Mouse (Mus musculus): Measurements from ENCODE around the gene Trim8. TPM values are rescaled to one million over a fixed set of nuclear protein-coding genes. Genes with fewer than 3 reads are reported as not detected.

Trim8 gene
- total and polyA plus RNA-seq, 3 experiments, result 4.4 to 24.9 (median 12.0) TPM

GRCm38 (mm10) chr19:46479306-46480075, 22.0 kb upstream of the Trim8 start:
- Histone ChIP-seq H3K27me3 (replicated peaks) (no peaks in the 10 kb centered on the region), H3K36me3 (replicated peaks in 1 of 2; ENCODE audit: control insufficient read depth in 1 of 2, insufficient read depth in 1 of 2, low read length in 1 of 2) (peaks cover 20 to 61% of the 10 kb centered on the region in 2 experiments), H3K9me3 (replicated peaks; ENCODE audit: low read length) (no peaks in the 10 kb centered on the region), H3K9ac (ENCODE audit: insufficient read depth, low read depth) (peak overlapping the region; percentile 10; the same call in 1 of the 2 replicates), H3K27ac (ENCODE audit: insufficient read depth, low read depth) (peak overlapping the region; percentile 13; the same call in 1 of the 2 replicates), H3K4me1 (ENCODE audit: control insufficient read depth in 1 of 2, insufficient read depth in 2 of 2) (peaks cover 15 to 76% of the 10 kb centered on the region in 2 experiments), H3K4me3 (replicated peaks in 1 of 3; ENCODE audit: low read depth in 2 of 3, low read length in 2 of 3, poor library complexity in 1 of 3) (peak overlapping the region in 2 of 3 experiments; percentile 1 to 56), H3K79me2 (replicated peaks; ENCODE audit: control insufficient read depth, extremely low read depth, insufficient read depth, poor library complexity, severe bottlenecking) (no peaks in the 10 kb centered on the region), H3K4me2 (ENCODE audit: insufficient read depth, low read depth, poor library complexity, severe bottlenecking) (no peak overlapping the region; the same call in 1 of the 2 replicates)
- TF ChIP-seq ZNF384 (IDR thresholded peaks at IDR 0.05; ENCODE audit: low read depth, low read length) (no peak), MAX (IDR thresholded peaks at IDR 0.05; ENCODE audit: low read length) (no peak), MAFK (IDR thresholded peaks at IDR 0.05; ENCODE audit: insufficient replicate concordance, low read length) (no peak), IRF4 (IDR thresholded peaks at IDR 0.05; ENCODE audit: low read depth, low read length) (no peak), JUN (IDR thresholded peaks at IDR 0.05; ENCODE audit: insufficient read depth, low read depth, low read length) (no peak), PAX5 (IDR thresholded peaks at IDR 0.05; ENCODE audit: low read length) (no peak), CTCF (conservative IDR thresholded peaks at IDR 0.05 in 1 of 2, IDR thresholded peaks at IDR 0.05 in 1 of 2; ENCODE audit: low read depth in 2 of 2, low read length in 2 of 2) (no peak), MXI1 (IDR thresholded peaks at IDR 0.05; ENCODE audit: low read depth, low read length) (no peak)
- in situ Hi-C loops (cut with MboI; ENCODE audit: low pct_ligation_motif_present, low pct_unique_long_range_greater_than_20kb, low sequenced_read_pairs) (no loop called here), dilution Hi-C loops (cut with MboI; ENCODE audit: extremely low pct_ligation_motif_present, extremely low pct_unique_long_range_greater_than_20kb, low sequenced_read_pairs) (no loop called here)
- no peak for DNase-seq (ENCODE audit: extremely low read depth)

GRCm38 (mm10) chr19:46480624-46481345, 20.7 kb upstream of the Trim8 start:
- Histone ChIP-seq H3K27me3 (replicated peaks) (no peaks in the 10 kb centered on the region), H3K27ac (ENCODE audit: insufficient read depth, low read depth) (no peak overlapping the region), H3K79me2 (replicated peaks; ENCODE audit: control insufficient read depth, extremely low read depth, insufficient read depth, poor library complexity, severe bottlenecking) (no peaks in the 10 kb centered on the region), H3K4me3 (replicated peaks in 1 of 3; ENCODE audit: low read depth in 2 of 3, low read length in 2 of 3, poor library complexity in 1 of 3) (no peak overlapping the region), H3K36me3 (replicated peaks in 1 of 2; ENCODE audit: control insufficient read depth in 1 of 2, insufficient read depth in 1 of 2, low read length in 1 of 2) (peaks cover 16 to 61% of the 10 kb centered on the region in 2 experiments), H3K4me1 (ENCODE audit: control insufficient read depth in 1 of 2, insufficient read depth in 2 of 2) (peaks cover 15 to 76% of the 10 kb centered on the region in 2 experiments), H3K4me2 (ENCODE audit: insufficient read depth, low read depth, poor library complexity, severe bottlenecking) (no peak overlapping the region), H3K9me3 (replicated peaks; ENCODE audit: low read length) (no peaks in the 10 kb centered on the region), H3K9ac (ENCODE audit: insufficient read depth, low read depth) (no peak overlapping the region)
- TF ChIP-seq POLR2A (IDR thresholded peaks at IDR 0.05; ENCODE audit: low read depth, low read length) (no peak), ZNF384 (IDR thresholded peaks at IDR 0.05; ENCODE audit: low read depth, low read length) (no peak), JUND (conservative IDR thresholded peaks at IDR 0.05; ENCODE audit: low read depth, low read length) (no peak), GABPA (IDR thresholded peaks at IDR 0.05; ENCODE audit: insufficient replicate concordance, low read depth, low read length) (no peak), UBTF (IDR thresholded peaks at IDR 0.05; ENCODE audit: low read depth, low read length) (no peak), POLR2AphosphoS2 (IDR thresholded peaks at IDR 0.05; ENCODE audit: low read depth, low read length) (no peak), MAFK (IDR thresholded peaks at IDR 0.05; ENCODE audit: insufficient replicate concordance, low read length) (no peak), IRF4 (IDR thresholded peaks at IDR 0.05; ENCODE audit: low read depth, low read length) (no peak), NRF1 (IDR thresholded peaks at IDR 0.05; ENCODE audit: low read depth, low read length) (no peak), SIN3A (IDR thresholded peaks at IDR 0.05; ENCODE audit: low read length) (no peak)
- no peak for DNase-seq (ENCODE audit: extremely low read depth)
- in situ Hi-C loops (cut with MboI; ENCODE audit: low pct_ligation_motif_present, low pct_unique_long_range_greater_than_20kb, low sequenced_read_pairs), result no loop called here
- dilution Hi-C loops (cut with MboI; ENCODE audit: extremely low pct_ligation_motif_present, extremely low pct_unique_long_range_greater_than_20kb, low sequenced_read_pairs), result no loop called here
